Mouse (Mus musculus): Measurements from ENCODE around the gene Brms1. TPM values are rescaled to one million over a fixed set of nuclear protein-coding genes. Genes with fewer than 3 reads are reported as not detected.

Brms1 gene
- polyA plus RNA-seq, 1 experiment from 2014 or later: 58.1 TPM

DNA sequence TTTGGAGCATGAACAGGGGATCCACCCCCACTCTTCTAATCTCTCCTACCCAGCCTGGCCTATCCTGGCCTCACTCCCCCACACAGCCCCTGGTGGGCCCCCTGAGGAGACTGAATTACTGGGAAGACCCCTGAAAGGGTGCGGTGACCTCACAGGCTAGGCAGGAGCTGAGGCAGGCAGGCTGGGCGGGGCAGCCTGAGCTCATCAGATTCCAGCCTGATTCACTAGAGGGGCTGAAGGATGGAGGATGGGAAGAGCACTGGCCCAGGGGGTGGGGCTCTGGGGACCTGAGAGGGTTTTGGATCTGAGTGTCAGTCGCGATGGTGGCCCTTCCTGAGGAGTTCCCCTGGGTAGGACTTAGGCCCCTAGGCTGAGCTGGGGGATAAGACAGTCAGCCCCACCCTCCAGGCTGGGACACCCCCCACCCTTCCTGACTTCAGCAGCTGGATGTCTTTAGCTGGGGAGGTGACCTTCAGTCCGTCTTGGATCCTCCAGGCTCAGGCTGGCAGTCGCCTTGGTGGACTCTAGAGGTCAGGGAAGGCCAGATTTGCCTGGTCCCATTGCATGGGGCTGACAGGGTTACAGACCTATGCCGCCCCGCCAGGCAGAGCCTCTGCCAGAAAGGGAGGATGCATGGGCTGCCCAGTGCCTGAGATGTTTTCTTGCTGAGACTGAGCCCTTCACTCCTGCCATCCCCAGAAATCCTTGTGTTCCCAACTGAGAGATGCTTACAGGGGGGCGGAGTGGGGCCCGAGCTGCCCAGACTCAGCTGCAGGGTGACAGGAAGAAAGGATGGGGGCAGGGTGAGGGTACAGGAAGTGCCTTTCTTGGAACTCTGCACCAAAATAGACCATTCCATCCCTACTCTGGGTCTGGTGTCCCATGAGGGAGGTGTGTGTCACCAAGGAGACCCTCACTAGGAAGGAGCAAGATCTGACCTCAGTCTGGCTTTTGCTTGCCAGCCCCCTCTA lies 17.9 kb downstream of the Brms1 start:
- WGBS: 9% methylated on average over 10 of the region's 10 CpGs
- Histone ChIP-seq H3K27ac (peak overlapping the region; percentile 85), H3K4me1 (peaks cover 60% of the 10 kb centered on the region), H3K27me3 (ENCODE audit: insufficient read depth, poor library complexity, severe bottlenecking) (peaks cover 24% of the 10 kb centered on the region), H3K36me3 (no peaks in the 10 kb centered on the region), H3K4me3 (peak overlapping the region; percentile 15), H3K9me3 (no peaks in the 10 kb centered on the region)
- DNase-seq (ENCODE audit: low spot score): peak; percentile 84

DNA sequence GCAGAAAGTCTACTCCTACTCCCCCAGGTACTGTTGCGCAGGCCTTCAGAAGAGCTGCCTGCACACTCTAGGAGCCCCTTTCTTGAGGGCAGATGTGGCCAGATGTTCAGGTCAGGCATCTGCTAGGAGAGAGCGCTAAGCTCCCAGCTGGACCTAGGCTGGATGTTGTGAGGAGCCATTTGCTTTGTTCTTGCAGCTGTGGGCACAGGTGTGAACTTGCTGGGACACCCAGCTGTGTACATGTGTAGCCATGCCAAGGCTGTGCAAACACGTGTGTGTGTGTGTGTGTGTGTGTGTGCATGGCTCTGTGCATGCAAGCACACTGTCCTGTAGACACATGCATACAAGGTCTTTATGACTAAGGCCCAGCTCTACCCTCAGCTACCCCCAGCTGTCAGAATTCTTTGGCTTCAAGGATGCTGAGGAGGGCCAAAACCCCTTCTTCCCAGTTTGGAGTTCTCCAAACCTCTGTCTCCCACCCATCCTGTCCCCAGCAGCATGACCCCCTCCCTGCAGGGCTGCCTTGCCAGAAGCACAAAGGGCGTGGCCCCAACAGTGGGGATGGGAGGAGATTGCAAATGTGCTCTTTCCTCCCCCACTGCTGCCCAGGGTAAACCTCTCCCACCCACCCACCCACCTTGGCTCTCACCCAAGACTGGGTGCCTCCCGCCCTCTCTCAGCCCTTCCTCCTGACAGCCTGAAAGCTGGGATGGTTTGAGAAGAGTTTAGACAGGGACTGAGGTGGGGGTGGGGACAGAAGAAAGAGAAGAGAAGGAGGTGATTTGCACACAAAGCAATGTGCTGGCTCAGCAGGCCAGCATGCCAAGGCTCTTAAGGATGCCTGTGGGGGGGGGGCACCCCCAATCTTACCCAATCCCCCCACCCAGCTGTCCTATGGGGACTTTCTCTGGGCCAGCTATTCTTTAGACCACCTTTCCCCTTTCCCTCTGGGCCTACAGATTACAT lies 19.5 kb downstream of the Brms1 start:
- H3K27me3 ChIP-seq (ENCODE audit: insufficient read depth, poor library complexity, severe bottlenecking): peaks cover 10% of the 10 kb centered on the region; the same call in 1 of the 2 replicates
- WGBS: 40% methylated on average over 5 of the region's 5 CpGs
- H3K36me3 ChIP-seq: no peaks in the 10 kb centered on the region
- DNase-seq (ENCODE audit: low spot score): no peak
- H3K27ac ChIP-seq: peak overlapping the region; percentile 85
- no peaks in the 10 kb centered on the region for H3K9me3 ChIP-seq
- H3K4me1 ChIP-seq: peaks cover 60% of the 10 kb centered on the region
- H3K4me3 ChIP-seq: no peak overlapping the region

DNA sequence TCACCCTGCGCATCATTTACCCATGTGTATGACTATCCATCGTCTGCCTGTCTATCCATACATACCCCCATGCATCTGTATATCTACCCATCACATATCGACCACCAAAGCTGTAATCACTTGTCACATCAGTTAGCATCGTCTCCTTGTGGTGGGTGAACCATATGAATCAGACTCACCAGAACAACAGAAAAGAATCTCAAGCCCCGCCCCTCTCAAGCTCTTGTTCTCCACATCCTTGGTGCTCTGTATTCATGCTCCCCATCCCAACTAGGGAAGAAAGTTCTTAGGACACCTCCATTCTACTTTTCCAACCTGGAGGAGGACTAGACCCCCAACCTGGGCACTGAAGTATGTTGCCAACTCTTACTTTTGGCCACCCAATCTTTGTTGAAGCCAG lies 20.9 kb downstream of the Brms1 start:
- Histone ChIP-seq H3K27me3 (ENCODE audit: insufficient read depth, poor library complexity, severe bottlenecking) (peaks cover 10% of the 10 kb centered on the region; the same call in 1 of the 2 replicates), H3K4me3 (no peak overlapping the region), H3K9me3 (no peaks in the 10 kb centered on the region), H3K36me3 (no peaks in the 10 kb centered on the region), H3K27ac (0 out of 2 replicates have a peak overlapping the region, but pooled peaks have one; percentile 2), H3K4me1 (peaks cover 54% of the 10 kb centered on the region)
- WGBS: 82% methylated on average over 5 of the region's 5 CpGs
- no peak for DNase-seq (ENCODE audit: low spot score)

DNA sequence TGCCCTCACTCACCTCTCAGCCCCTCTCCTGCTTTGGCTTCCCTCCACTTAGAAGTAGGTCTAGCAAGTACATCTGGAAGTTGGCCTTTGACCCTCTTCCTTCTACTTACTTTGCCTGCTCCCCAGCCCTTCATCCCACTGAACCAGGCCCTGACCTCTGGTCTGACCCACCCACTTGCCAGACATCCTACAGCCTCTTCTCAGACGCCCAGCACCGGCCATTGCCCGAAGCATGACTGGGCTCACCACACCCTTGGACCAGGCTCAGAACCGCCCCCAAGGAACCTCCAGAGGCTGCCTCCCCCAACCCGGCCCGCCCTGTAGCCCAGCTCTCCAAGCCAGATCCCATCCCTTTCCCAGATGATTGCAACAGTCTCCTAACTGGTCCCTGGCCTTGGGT lies 21.3 kb downstream of the Brms1 start:
- Histone ChIP-seq H3K4me3 (no peak overlapping the region), H3K4me1 (peaks cover 57% of the 10 kb centered on the region), H3K36me3 (no peaks in the 10 kb centered on the region), H3K27me3 (ENCODE audit: insufficient read depth, poor library complexity, severe bottlenecking) (peaks cover 8% of the 10 kb centered on the region), H3K27ac (0 out of 2 replicates have a peak overlapping the region, but pooled peaks have one; percentile 2), H3K9me3 (no peaks in the 10 kb centered on the region)
- DNase-seq (ENCODE audit: low spot score): no peak
- WGBS: 66% methylated on average over 6 of the region's 6 CpGs

GRCm38 (mm10) chr19:5065104-5065503 lies 23.9 kb downstream of the Brms1 start:
- Histone ChIP-seq H3K36me3 (no peaks in the 10 kb centered on the region), H3K27ac (peak overlapping the region; percentile 42), H3K9me3 (no peaks in the 10 kb centered on the region), H3K4me3 (no peak overlapping the region), H3K27me3 (ENCODE audit: insufficient read depth, poor library complexity, severe bottlenecking) (peaks cover 28% of the 10 kb centered on the region), H3K4me1 (peaks cover 58% of the 10 kb centered on the region)
- DNase-seq (ENCODE audit: low spot score): no peak
- 65% methylated on average over 7 of the region's 7 CpGs for WGBS

- WGBS: 4% methylated on average over 15 of the region's 15 CpGs
- peaks cover 62% of the 10 kb centered on the region for H3K4me1 ChIP-seq
Observed at GRCm38 (mm10) chr19:5067040-5067799, 26.1 kb downstream of the Brms1 start.

DNA sequence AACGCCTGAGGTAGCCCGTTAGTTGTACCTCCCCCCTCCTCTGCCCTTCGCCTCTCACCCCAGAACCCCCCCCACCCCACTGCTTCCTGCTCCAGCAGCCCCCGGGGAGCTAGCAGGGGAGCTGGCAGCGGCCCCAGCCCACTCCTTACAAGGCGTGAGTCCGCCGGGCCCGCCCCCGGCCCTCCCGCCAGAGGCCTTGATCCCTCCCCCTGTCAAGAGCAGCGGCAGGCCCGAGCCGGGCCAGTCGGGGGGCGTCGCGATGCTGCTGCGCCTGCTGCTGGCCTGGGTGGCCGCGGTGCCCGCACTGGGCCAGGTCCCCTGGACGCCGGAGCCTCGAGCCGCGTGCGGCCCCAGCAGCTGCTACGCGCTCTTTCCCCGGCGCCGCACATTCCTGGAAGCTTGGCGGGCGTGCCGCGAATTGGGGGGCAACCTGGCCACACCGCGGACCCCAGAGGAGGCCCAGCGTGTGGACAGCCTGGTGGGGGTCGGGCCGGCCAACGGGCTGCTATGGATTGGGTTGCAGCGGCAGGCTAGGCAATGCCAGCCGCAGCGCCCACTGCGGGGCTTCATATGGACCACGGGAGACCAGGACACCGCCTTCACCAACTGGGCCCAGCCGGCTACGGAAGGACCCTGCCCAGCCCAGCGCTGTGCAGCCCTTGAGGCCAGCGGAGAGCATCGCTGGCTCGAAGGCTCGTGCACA lies 26.9 kb downstream of the Brms1 start, which contains the start of gene Cd248:
Gene Cd248, plus strand, starts transcription at position 212 of the 703 bp plus-strand sequence.
- Histone ChIP-seq H3K27me3 (ENCODE audit: insufficient read depth, poor library complexity, severe bottlenecking) (peaks cover 43% of the 10 kb centered on the region), H3K4me1 (peaks cover 61% of the 10 kb centered on the region)
- WGBS: 1% methylated on average over 56 of the region's 56 CpGs

More at GRCm38 (mm10) chr19:5067040-5067799, 26.1 kb downstream of the Brms1 start:
- peak overlapping the region; percentile 92 for H3K27ac ChIP-seq
- H3K9me3 ChIP-seq: no peaks in the 10 kb centered on the region
- H3K36me3 ChIP-seq: no peaks in the 10 kb centered on the region
- no peak for DNase-seq (ENCODE audit: low spot score)
- H3K4me3 ChIP-seq: peak overlapping the region; percentile 72
- peaks cover 43% of the 10 kb centered on the region for H3K27me3 ChIP-seq (ENCODE audit: insufficient read depth, poor library complexity, severe bottlenecking)

DNA sequence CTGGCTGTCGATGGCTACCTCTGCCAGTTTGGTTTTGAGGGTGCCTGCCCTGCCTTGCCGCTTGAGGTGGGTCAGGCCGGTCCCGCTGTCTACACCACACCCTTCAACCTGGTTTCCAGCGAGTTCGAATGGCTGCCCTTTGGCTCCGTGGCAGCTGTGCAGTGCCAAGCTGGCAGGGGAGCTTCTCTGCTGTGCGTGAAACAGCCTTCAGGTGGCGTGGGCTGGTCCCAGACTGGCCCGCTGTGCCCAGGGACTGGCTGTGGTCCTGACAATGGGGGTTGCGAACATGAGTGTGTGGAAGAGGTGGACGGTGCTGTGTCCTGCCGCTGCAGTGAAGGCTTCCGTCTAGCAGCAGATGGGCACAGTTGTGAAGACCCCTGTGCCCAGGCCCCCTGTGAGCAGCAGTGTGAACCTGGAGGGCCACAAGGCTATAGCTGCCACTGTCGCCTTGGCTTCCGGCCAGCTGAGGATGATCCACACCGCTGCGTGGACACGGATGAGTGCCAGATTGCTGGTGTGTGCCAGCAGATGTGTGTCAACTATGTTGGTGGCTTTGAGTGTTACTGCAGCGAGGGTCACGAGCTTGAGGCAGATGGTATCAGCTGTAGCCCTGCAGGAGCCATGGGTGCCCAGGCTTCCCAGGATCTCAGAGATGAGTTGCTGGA lies 27.5 kb downstream of the Brms1 start:
- no peak for DNase-seq (ENCODE audit: low spot score)
- 40% methylated on average over 21 of the region's 21 CpGs for WGBS

More for the DNA sequence above, 26.9 kb downstream of the Brms1 start, which contains the start of gene Cd248:
- H3K27ac ChIP-seq: peak within 1 kb of the TSS; percentile 92
- DNase-seq (ENCODE audit: low spot score): peak; percentile 90
- H3K9me3 ChIP-seq: no peaks in the 10 kb centered on the region
- H3K36me3 ChIP-seq: no peaks in the 10 kb centered on the region
- peak within 1 kb of the TSS; percentile 72 for H3K4me3 ChIP-seq

DNA sequence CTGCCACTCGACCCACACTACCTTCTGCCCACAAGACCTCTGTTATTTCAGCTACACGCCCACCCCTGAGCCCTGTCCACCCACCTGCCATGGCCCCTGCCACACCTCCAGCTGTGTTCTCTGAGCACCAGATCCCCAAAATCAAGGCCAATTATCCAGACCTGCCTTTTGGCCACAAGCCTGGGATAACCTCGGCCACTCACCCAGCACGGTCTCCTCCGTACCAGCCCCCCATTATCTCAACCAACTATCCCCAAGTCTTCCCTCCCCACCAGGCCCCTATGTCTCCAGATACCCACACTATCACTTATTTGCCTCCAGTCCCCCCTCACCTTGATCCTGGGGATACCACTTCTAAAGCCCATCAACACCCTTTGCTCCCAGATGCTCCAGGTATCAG lies 28.3 kb downstream of the Brms1 start:
- H3K4me3 ChIP-seq: peak overlapping the region; percentile 72
- no peaks in the 10 kb centered on the region for H3K36me3 ChIP-seq
- H3K9me3 ChIP-seq: no peaks in the 10 kb centered on the region
- H3K4me1 ChIP-seq: peaks cover 61% of the 10 kb centered on the region
- H3K27ac ChIP-seq: peak overlapping the region; percentile 86
- peaks cover 51% of the 10 kb centered on the region for H3K27me3 ChIP-seq (ENCODE audit: insufficient read depth, poor library complexity, severe bottlenecking)
- no peak for DNase-seq (ENCODE audit: low spot score)
- 68% methylated on average over 5 of the region's 5 CpGs for WGBS

More for the DNA sequence above, 27.5 kb downstream of the Brms1 start:
- H3K27ac ChIP-seq: peak overlapping the region; percentile 92
- H3K9me3 ChIP-seq: no peaks in the 10 kb centered on the region
- H3K27me3 ChIP-seq (ENCODE audit: insufficient read depth, poor library complexity, severe bottlenecking): peaks cover 47% of the 10 kb centered on the region
- peaks cover 61% of the 10 kb centered on the region for H3K4me1 ChIP-seq
- H3K36me3 ChIP-seq: no peaks in the 10 kb centered on the region
- peak overlapping the region; percentile 72 for H3K4me3 ChIP-seq

GRCm38 (mm10) chr19:5069978-5070377 lies 28.8 kb downstream of the Brms1 start:
- Histone ChIP-seq H3K27ac (peak overlapping the region; percentile 86), H3K9me3 (no peaks in the 10 kb centered on the region), H3K4me1 (peaks cover 61% of the 10 kb centered on the region), H3K36me3 (no peaks in the 10 kb centered on the region), H3K27me3 (ENCODE audit: insufficient read depth, poor library complexity, severe bottlenecking) (peaks cover 51% of the 10 kb centered on the region), H3K4me3 (peak overlapping the region; percentile 72)
- DNase-seq (ENCODE audit: low spot score): no peak
- WGBS: 73% methylated on average over 7 of the region's 7 CpGs

GRCm38 (mm10) chr19:5071077-5071476 lies 29.9 kb downstream of the Brms1 start:
- Histone ChIP-seq H3K27ac (peak overlapping the region; percentile 86), H3K4me1 (peaks cover 61% of the 10 kb centered on the region), H3K4me3 (peak overlapping the region; percentile 72), H3K27me3 (ENCODE audit: insufficient read depth, poor library complexity, severe bottlenecking) (peaks cover 51% of the 10 kb centered on the region), H3K9me3 (no peaks in the 10 kb centered on the region), H3K36me3 (no peaks in the 10 kb centered on the region)
- WGBS: 7% methylated on average over 11 of the region's 11 CpGs
- no peak for DNase-seq (ENCODE audit: low spot score)

Measured in heart, embryonic 10.5 days (tissue).